In the genomic region with DNA sequence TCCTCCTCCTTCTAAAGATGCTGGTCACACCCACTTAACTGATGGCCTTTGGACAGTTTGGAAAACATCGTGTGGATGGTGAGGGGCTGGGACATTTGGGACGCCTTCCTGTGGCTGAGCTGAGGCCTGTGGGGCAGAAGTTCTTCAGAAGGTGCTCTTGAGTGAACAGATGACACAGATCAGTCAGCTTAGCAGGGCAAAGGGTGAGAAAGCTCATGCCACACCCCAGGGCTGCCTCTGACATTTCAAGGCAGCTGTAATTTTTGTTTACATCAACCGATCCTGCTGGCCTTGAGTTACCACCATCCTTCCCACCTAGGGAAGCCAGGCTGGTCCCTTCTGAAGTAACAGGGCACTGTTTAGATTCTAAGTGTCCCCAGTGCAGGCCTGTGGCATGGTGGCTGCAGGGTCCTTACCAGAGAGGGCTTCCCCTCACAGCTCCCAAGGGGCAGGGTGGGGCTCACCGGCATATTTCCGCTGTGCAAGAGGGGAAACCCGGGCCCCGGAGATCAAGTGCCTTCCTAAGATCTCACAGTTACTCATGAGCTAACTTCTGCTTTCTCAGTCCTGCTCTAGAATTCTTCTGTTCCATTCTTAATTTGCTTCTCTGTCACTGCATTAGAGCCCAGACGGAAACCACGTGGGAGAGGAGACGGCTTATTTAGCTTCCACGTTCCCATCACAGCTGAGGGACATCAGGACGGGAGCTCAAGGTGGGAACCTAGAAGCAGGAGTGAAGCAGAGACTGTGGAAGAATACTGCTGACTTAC, we compare ENCODE assay signal across 8 mouse cellular contexts. TPM values are rescaled to one million over a fixed set of nuclear protein-coding genes. Genes with fewer than 3 reads are reported as not detected.
DNase-seq lines count a peak whose midpoint lies in the region; ATAC-seq lines count a peak whose summit lies in the region.

No protein-coding gene starts in this region.

- peaks cover 14% of the 10 kb centered on the region for H3K4me1 ChIP-seq in kidney, embryonic 14.5 days (ENCODE audit: control insufficient read depth, insufficient read depth, low read length)
- peaks cover 43% of the 10 kb centered on the region for H3K4me1 ChIP-seq in embryonic facial prominence, embryonic 10.5 days
- peaks cover 30% of the 10 kb centered on the region for H3K4me1 ChIP-seq in liver, embryonic 16.5 days (ENCODE audit: control insufficient read depth, low read depth, low read length)
- H3K4me1 ChIP-seq in forebrain, embryonic 13.5 days, result peaks cover 34% of the 10 kb centered on the region
- H3K4me1 ChIP-seq in midbrain, embryonic 15.5 days, result peaks cover 36% of the 10 kb centered on the region

- no peak overlapping the region for H3K9ac ChIP-seq in kidney, embryonic 14.5 days (ENCODE audit: low read depth, low read length)
- peak overlapping the region; percentile 52 for H3K9ac ChIP-seq in liver, embryonic 16.5 days (ENCODE audit: low read depth, low read length)
- no peak overlapping the region for H3K9ac ChIP-seq in forebrain, embryonic 13.5 days
- H3K9ac ChIP-seq in midbrain, embryonic 15.5 days, result no peak overlapping the region

- no peak overlapping the region for H3K4me3 ChIP-seq in kidney, embryonic 14.5 days (ENCODE audit: low read length)
- no peak overlapping the region for H3K4me3 ChIP-seq in embryonic facial prominence, embryonic 10.5 days
- peak overlapping the region; percentile 10; the same call in 1 of the 2 replicates for H3K4me3 ChIP-seq in liver, embryonic 16.5 days (ENCODE audit: low read depth, low read length)
- no peak overlapping the region for H3K4me3 ChIP-seq in forebrain, embryonic 13.5 days
- H3K4me3 ChIP-seq in midbrain, embryonic 15.5 days, result no peak overlapping the region

- 51% methylated on average over 12 of the region's 12 CpGs for WGBS in kidney, embryonic 14.5 days
- WGBS in embryonic facial prominence, embryonic 10.5 days, result 70% methylated on average over 12 of the region's 12 CpGs
- WGBS in liver, embryonic 16.5 days (ENCODE audit: insufficient replicate concordance), result 13% methylated on average over 12 of the region's 12 CpGs
- 78% methylated on average over 12 of the region's 12 CpGs for WGBS in forebrain, embryonic 13.5 days
- 71% methylated on average over 12 of the region's 12 CpGs for WGBS in midbrain, embryonic 15.5 days

- no peaks in the 10 kb centered on the region for H3K9me3 ChIP-seq in kidney, embryonic 14.5 days (ENCODE audit: control insufficient read depth, low read length)
- no peaks in the 10 kb centered on the region for H3K9me3 ChIP-seq in embryonic facial prominence, embryonic 10.5 days
- no peaks in the 10 kb centered on the region; the same call in 1 of the 2 replicates for H3K9me3 ChIP-seq in liver, embryonic 16.5 days (replicated peaks; ENCODE audit: control insufficient read depth, low read length)
- H3K9me3 ChIP-seq in forebrain, embryonic 13.5 days (replicated peaks), result no peaks in the 10 kb centered on the region
- H3K9me3 ChIP-seq in midbrain, embryonic 15.5 days, result no peaks in the 10 kb centered on the region

- no peaks in the 10 kb centered on the region for H3K36me3 ChIP-seq in kidney, embryonic 14.5 days (ENCODE audit: control insufficient read depth, insufficient read depth, low read length)
- H3K36me3 ChIP-seq in embryonic facial prominence, embryonic 10.5 days (replicated peaks), result no peaks in the 10 kb centered on the region
- H3K36me3 ChIP-seq in liver, embryonic 16.5 days (ENCODE audit: control insufficient read depth, insufficient read depth), result no peaks in the 10 kb centered on the region
- no peaks in the 10 kb centered on the region for H3K36me3 ChIP-seq in forebrain, embryonic 13.5 days (ENCODE audit: poor library complexity, severe bottlenecking)
- no peaks in the 10 kb centered on the region for H3K36me3 ChIP-seq in midbrain, embryonic 15.5 days (replicated peaks)

- H3K27ac ChIP-seq in kidney, embryonic 14.5 days (ENCODE audit: low read depth, low read length), result 0 out of 2 replicates have a peak overlapping the region, but pooled peaks have one; percentile 17
- H3K27ac ChIP-seq in embryonic facial prominence, embryonic 10.5 days (replicated peaks), result 0 out of 2 replicates have a peak overlapping the region, but pooled peaks have one; percentile 40
- H3K27ac ChIP-seq in liver, embryonic 16.5 days (ENCODE audit: low read length), result peak overlapping the region; percentile 77
- no peak overlapping the region for H3K27ac ChIP-seq in forebrain, embryonic 13.5 days
- H3K27ac ChIP-seq in midbrain, embryonic 15.5 days, result no peak overlapping the region

- H3K27me3 ChIP-seq in kidney, embryonic 14.5 days (ENCODE audit: control insufficient read depth, insufficient read depth, low read length), result no peaks in the 10 kb centered on the region
- peaks cover 6% of the 10 kb centered on the region; the same call in 1 of the 2 replicates for H3K27me3 ChIP-seq in embryonic facial prominence, embryonic 10.5 days (replicated peaks; ENCODE audit: low read depth, poor library complexity, severe bottlenecking)
- no peaks in the 10 kb centered on the region for H3K27me3 ChIP-seq in liver, embryonic 16.5 days (ENCODE audit: control insufficient read depth, insufficient read depth, low read depth, low read length)
- no peaks in the 10 kb centered on the region for H3K27me3 ChIP-seq in forebrain, embryonic 13.5 days
- H3K27me3 ChIP-seq in midbrain, embryonic 15.5 days (replicated peaks), result no peaks in the 10 kb centered on the region

- H3K4me2 ChIP-seq in kidney, embryonic 14.5 days (replicated peaks; ENCODE audit: low read depth, low read length), result no peak overlapping the region
- peak overlapping the region; percentile 51 for H3K4me2 ChIP-seq in liver, embryonic 16.5 days (ENCODE audit: low read depth, low read length)
- no peak overlapping the region for H3K4me2 ChIP-seq in forebrain, embryonic 13.5 days
- H3K4me2 ChIP-seq in midbrain, embryonic 15.5 days, result no peak overlapping the region

- ATAC-seq in kidney, embryonic 14.5 days (ENCODE audit: low FRiP score, low TSS enrichment), result no peak
- peak; percentile 48; the same call in 1 of the 2 replicates for ATAC-seq in liver, embryonic 16.5 days (ENCODE audit: low read depth)
- ATAC-seq in forebrain, embryonic 13.5 days, result no peak
- no peak for ATAC-seq in midbrain, embryonic 15.5 days (replicated peaks)

- DNase-seq in kidney, adult 8-10 months, result no peak
- DNase-seq in embryonic facial prominence, embryonic 10.5 days (ENCODE audit: low spot score), result no peak
- DNase-seq in spleen, postnatal 4 days (ENCODE audit: low spot score in 2 of 2), result peak; percentile 84 to 90
- DNase-seq in urinary bladder, postnatal 36 days (ENCODE audit: low spot score in 2 of 2), result no peak

RNA-seq across cellular contexts. Expression of a gene that starts 6.3 kb away (rescaled TPM):
- polyA plus RNA-seq in kidney, embryonic 14.5 days (2014; fragmentation: Nextera tagmentation; extraction: Ambion mirVana), result 12.5 and 14.0 TPM in 2 replicates
- 9.5 and 10.6 TPM in 2 replicates for polyA plus RNA-seq in embryonic facial prominence, embryonic 10.5 days (2016; fragmentation: Nextera tagmentation; extraction: Ambion mirVana)
- 1.6 and 2.3 TPM in 2 replicates for polyA plus RNA-seq in liver, embryonic 16.5 days (2015; fragmentation: Nextera tagmentation; extraction: Ambion mirVana)
- 12.8 and 17.2 TPM in 2 replicates for polyA plus RNA-seq in forebrain, embryonic 13.5 days (2015; fragmentation: Nextera tagmentation; extraction: Ambion mirVana)
- polyA plus RNA-seq in midbrain, embryonic 15.5 days (2015; fragmentation: Nextera tagmentation; extraction: Ambion mirVana), result 20.7 and 20.8 TPM in 2 replicates

RNA-seq across cellular contexts. Expression of a gene that starts 24.4 kb away (rescaled TPM):
- not detected in 2 replicates for polyA plus RNA-seq in kidney, embryonic 14.5 days (2014; fragmentation: Nextera tagmentation; extraction: Ambion mirVana)
- polyA plus RNA-seq in embryonic facial prominence, embryonic 10.5 days (2016; fragmentation: Nextera tagmentation; extraction: Ambion mirVana), result not detected in 2 replicates
- not detected in 2 replicates for polyA plus RNA-seq in liver, embryonic 16.5 days (2015; fragmentation: Nextera tagmentation; extraction: Ambion mirVana)
- polyA plus RNA-seq in forebrain, embryonic 13.5 days (2015; fragmentation: Nextera tagmentation; extraction: Ambion mirVana), result 0.21 TPM in 1 of 2 replicates, not detected in the other
- polyA plus RNA-seq in midbrain, embryonic 15.5 days (2015; fragmentation: Nextera tagmentation; extraction: Ambion mirVana), result 0.21 TPM in 1 of 2 replicates, not detected in the other

Comparison
In these comparisons a context has a peak if more than half of its experiments do, and no peak if none do; other contexts are left out.
1. H3K27ac ChIP-seq: peak in kidney, embryonic 14.5 days (single experiment), embryonic facial prominence, embryonic 10.5 days (single experiment) and liver, embryonic 16.5 days (single experiment); none in forebrain, embryonic 13.5 days (single experiment) and midbrain, embryonic 15.5 days (single experiment).
2. DNase-seq: peak in spleen, postnatal 4 days (2 of 2); none in kidney, adult 8-10 months (0 of 2), embryonic facial prominence, embryonic 10.5 days (single experiment) and urinary bladder, postnatal 36 days (0 of 2).